Comparison of ENCODE assay signal across 9 mouse cellular contexts in genomic region chr9:16216235-16216634, GRCm38 (mm10).
A peak's percentile ranks its signal among the peaks of the same experiment; 100 is the strongest.
DNase-seq lines count a peak whose midpoint lies in the region; ATAC-seq lines count a peak whose summit lies in the region.
"Had no signal": no experiment of that assay in that cellular context is flagged by ENCODE, and none has a peak within 500 bp of the region (broad histone marks: within the 10 kb centered on the region; RNA-seq: fewer than 3 reads in every experiment).

No protein-coding gene starts in this region.

- 17% methylated on average over 6 of the region's 6 CpGs for WGBS in liver, embryonic 15.5 days (ENCODE audit: insufficient replicate concordance)

- no peak for ATAC-seq in liver, embryonic 15.5 days (ENCODE audit: insufficient read depth)

- no peaks in the 10 kb centered on the region for H3K27me3 ChIP-seq in liver, embryonic 15.5 days
- H3K27me3 ChIP-seq: midbrain, embryonic 12.5 days had no signal

- H3K4me3 ChIP-seq in liver, embryonic 15.5 days (replicated peaks): no peak overlapping the region
- H3K4me3 ChIP-seq: midbrain, embryonic 12.5 days had no signal

- H3K27ac ChIP-seq in liver, embryonic 15.5 days (replicated peaks): peak overlapping the region; percentile 71

- no peak overlapping the region for H3K4me2 ChIP-seq in liver, embryonic 15.5 days
- H3K4me2 ChIP-seq: midbrain, embryonic 12.5 days had no signal

- no peak overlapping the region for H3K9ac ChIP-seq in liver, embryonic 15.5 days
- H3K9ac ChIP-seq: midbrain, embryonic 12.5 days had no signal

- H3K9me3 ChIP-seq in liver, embryonic 15.5 days (replicated peaks): no peaks in the 10 kb centered on the region
- H3K9me3 ChIP-seq: midbrain, embryonic 12.5 days had no signal

- H3K4me1 ChIP-seq in liver, embryonic 15.5 days (replicated peaks): peaks cover 36% of the 10 kb centered on the region

- H3K36me3 ChIP-seq in liver, embryonic 15.5 days (replicated peaks): no peaks in the 10 kb centered on the region
- H3K36me3 ChIP-seq: midbrain, embryonic 12.5 days had no signal

- DNase-seq in embryo, embryonic 11 days: peak; percentile 19
- DNase-seq in embryo, embryonic 9.5 days (ENCODE audit: extremely low spot score): no peak
- peak; percentile 33 for DNase-seq in urinary bladder, postnatal 14 days (ENCODE audit: low spot score)
- DNase-seq in urinary bladder, postnatal 10 days (ENCODE audit: low spot score): no peak
- peak; percentile 6 for DNase-seq in skeletal muscle tissue, adult 2 months (ENCODE audit: low read depth, low spot score)
- DNase-seq in gastrocnemius, postnatal 25 days: no peak
- no peak for DNase-seq in cerebellum, adult 9-10 months

Comparison
In these comparisons a context has a peak if more than half of its experiments do, and no peak if none do; other contexts are left out.
1. DNase-seq: peak in embryo, embryonic 11 days (single experiment), urinary bladder, postnatal 14 days (single experiment) and skeletal muscle tissue, adult 2 months (single experiment); none in embryo, embryonic 9.5 days (single experiment), urinary bladder, postnatal 10 days (single experiment), gastrocnemius, postnatal 25 days (single experiment) and cerebellum, adult 9-10 months (single experiment).